Mouse (Mus musculus) kidney, embryonic 16.5 days (tissue): ENCODE results near the gene Palm2. TPM values are rescaled to one million over a fixed set of nuclear protein-coding genes. Genes with fewer than 3 reads are reported as not detected.
"Not testable (repeated sequence)": the region's sequence is repeated elsewhere in the genome, so short reads cannot be mapped to it uniquely, and the experiment has no call there.

Source experiments
- ATAC-seq: fragments of 200-750 bp; cut with Nextera tagmentation; 2 replicates; pipeline ENCODE4 v1.8.0; 2017; ENCODE audit warnings: moderate TSS enrichment; ENCODE audit not compliant: low FRiP score, low TSS enrichment
- H3K27ac ChIP-seq: fragments of 300-500 bp; sonication (generic); 2 replicates; pipeline ENCODE4 v1.5.1; 2014; ENCODE audit warnings: low read length
- H3K27me3 ChIP-seq: fragments of 300-500 bp; sonication (generic); 2 replicates; pipeline ENCODE4 v1.6.1; 2014; ENCODE audit warnings: low read length, control low read depth, mixed read lengths; ENCODE audit not compliant: insufficient read depth
- H3K36me3 ChIP-seq: fragments of 300-500 bp; sonication (generic); 2 replicates; pipeline ENCODE4 v1.6.1; 2014; ENCODE audit warnings: low read length, control low read depth, mixed read lengths; ENCODE audit not compliant: insufficient read depth
- H3K4me1 ChIP-seq: fragments of 300-500 bp; sonication (generic); 2 replicates; pipeline ENCODE4 v1.6.1; 2014; ENCODE audit warnings: low read length, control low read depth, mixed read lengths; ENCODE audit not compliant: insufficient read depth
- H3K4me2 ChIP-seq: fragments of 300-500 bp; sonication (generic); replicated peaks from 2 replicates; pipeline ENCODE4 v1.6.1; 2014; ENCODE audit warnings: low read depth, low read length
- H3K4me3 ChIP-seq: fragments of 300-500 bp; sonication (generic); 2 replicates; pipeline ENCODE4 v1.5.1; 2014; ENCODE audit warnings: mild to moderate bottlenecking, low read length
- H3K9ac ChIP-seq: fragments of 300-500 bp; sonication (generic); replicated peaks from 2 replicates; pipeline ENCODE4 v1.6.1; 2014; ENCODE audit warnings: low read length
- H3K9me3 ChIP-seq: fragments of 300-500 bp; sonication (generic); 2 replicates; pipeline ENCODE4 v1.6.1; 2016; ENCODE audit warnings: low read length, control low read depth
- WGBS: fragments of 180-500 bp; shearing (Covaris S2); extraction: QIAGEN DNeasy Blood & Tissue Kit; methylation state at CpG from one replicate; pipeline ENCODE4 v1.1.7; 2014; 5-methylcytosine and 5-hydroxymethylcytosine counted together
- polyA plus RNA-seq: library from polyadenylated mRNA; unstranded; fragments of >200 nt; fragmentation: Nextera tagmentation; extraction: Ambion mirVana; gene quantifications from 2 replicates; pipeline ENCODE4 v1.2.1, GENCODE M21; 2015

Palm2 gene
- polyA plus RNA-seq, result 1.6 TPM in 2 replicates

- WGBS, result under 1% methylated on average over 67 of the region's 67 CpGs
- peak; percentile 89 for ATAC-seq
- Histone ChIP-seq H3K9ac (peak within 1 kb of the TSS; percentile 58), H3K27ac (no peak within 1 kb of the TSS), H3K36me3 (no peaks in the 10 kb centered on the region), H3K9me3 (no peaks in the 10 kb centered on the region), H3K4me2 (peak within 1 kb of the TSS; percentile 100), H3K4me3 (peak within 1 kb of the TSS; percentile 65), H3K4me1 (peaks cover 12% of the 10 kb centered on the region), H3K27me3 (peaks cover 40% of the 10 kb centered on the region)
Observed at GRCm38 (mm10) chr4:57433941-57434704, at the start of gene Palm2. Palm2 (plus strand) TSS chr4:57434247.

DNA sequence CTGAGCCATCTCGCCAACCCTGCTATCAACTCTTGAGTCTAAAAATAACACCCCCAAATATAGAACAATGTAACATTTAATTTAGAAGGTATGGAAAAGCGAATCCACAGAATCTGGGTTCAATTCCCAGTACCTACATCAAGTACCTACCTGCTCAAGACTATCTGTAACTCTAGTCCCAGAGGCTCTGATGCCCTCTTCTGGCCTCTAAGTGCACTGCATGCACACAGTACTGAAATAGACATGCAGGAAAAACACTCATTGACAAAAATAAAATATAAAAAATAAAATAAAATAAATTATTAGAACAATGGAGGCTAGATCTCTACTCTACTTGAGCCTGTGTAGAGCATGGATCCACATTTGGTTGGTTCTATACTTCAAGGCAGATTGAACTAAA, 49.7 kb upstream of the Palm2 start:
- H3K9me3 ChIP-seq, result no peaks in the 10 kb centered on the region
- no peaks in the 10 kb centered on the region for H3K36me3 ChIP-seq
- no peak overlapping the region for H3K4me2 ChIP-seq
- no peaks in the 10 kb centered on the region for H3K4me1 ChIP-seq
- 83% methylated on average over 2 of the region's 2 CpGs for WGBS
- no peak overlapping the region for H3K9ac ChIP-seq
- H3K4me3 ChIP-seq, result no peak overlapping the region
- H3K27me3 ChIP-seq, result no peaks in the 10 kb centered on the region
- no peak overlapping the region for H3K27ac ChIP-seq
- ATAC-seq, result no peak

- Histone ChIP-seq H3K4me1 (no peaks in the 10 kb centered on the region), H3K9ac (no peak overlapping the region), H3K4me2 (no peak overlapping the region), H3K9me3 (no peaks in the 10 kb centered on the region), H3K27me3 (no peaks in the 10 kb centered on the region), H3K27ac (no peak overlapping the region), H3K36me3 (no peaks in the 10 kb centered on the region), H3K4me3 (no peak overlapping the region)
- no peak for ATAC-seq
- 51% methylated on average over 8 of the region's 8 CpGs for WGBS
Observed at GRCm38 (mm10) chr4:57391103-57391502, 42.9 kb upstream of the Palm2 start.

- Histone ChIP-seq H3K9me3 (no peaks in the 10 kb centered on the region), H3K9ac (no peak overlapping the region), H3K27me3 (no peaks in the 10 kb centered on the region), H3K4me3 (no peak overlapping the region), H3K27ac (no peak overlapping the region), H3K36me3 (no peaks in the 10 kb centered on the region), H3K4me2 (no peak overlapping the region; the same call in 1 of the 2 replicates), H3K4me1 (no peaks in the 10 kb centered on the region)
- ATAC-seq, result no peak
- WGBS, result 39% methylated on average over 9 of the region's 9 CpGs
Observed at GRCm38 (mm10) chr4:57396414-57396813, 37.6 kb upstream of the Palm2 start.

- not testable (repeated sequence) for H3K9me3 ChIP-seq, H3K4me2 ChIP-seq, H3K4me3 ChIP-seq, H3K27me3 ChIP-seq, H3K9ac ChIP-seq, H3K36me3 ChIP-seq, ATAC-seq, H3K4me1 ChIP-seq, H3K27ac ChIP-seq
- 40% methylated on average over 6 of the region's 6 CpGs for WGBS
Observed at GRCm38 (mm10) chr4:57412385-57412784, 21.7 kb upstream of the Palm2 start.

DNA sequence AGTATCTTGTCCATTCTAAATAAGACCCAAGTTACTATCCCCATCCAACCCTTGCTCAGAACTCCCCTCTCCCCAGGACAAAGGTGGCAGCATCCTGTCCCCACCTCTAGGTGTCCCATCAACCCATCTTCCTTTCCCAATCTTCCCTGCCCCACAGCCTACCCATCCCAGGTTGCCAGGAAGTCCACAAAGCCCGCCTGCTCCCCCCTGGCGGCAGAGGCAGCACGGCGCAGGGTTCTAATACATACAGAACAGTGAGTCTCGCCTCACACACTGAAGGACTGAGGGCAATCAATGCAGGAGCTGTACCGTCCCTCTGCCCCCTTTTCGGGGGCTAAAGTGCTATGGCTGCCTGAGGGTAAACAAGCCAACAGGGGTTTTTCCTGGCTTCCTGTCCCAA, 21.0 kb upstream of the Palm2 start:
- no peaks in the 10 kb centered on the region for H3K36me3 ChIP-seq
- 56% methylated on average over 7 of the region's 7 CpGs for WGBS
- H3K4me2 ChIP-seq, result no peak overlapping the region
- no peaks in the 10 kb centered on the region for H3K4me1 ChIP-seq
- H3K27me3 ChIP-seq, result no peaks in the 10 kb centered on the region
- H3K4me3 ChIP-seq, result no peak overlapping the region
- ATAC-seq, result no peak
- no peak overlapping the region for H3K9ac ChIP-seq
- no peaks in the 10 kb centered on the region for H3K9me3 ChIP-seq
- H3K27ac ChIP-seq, result no peak overlapping the region

DNA sequence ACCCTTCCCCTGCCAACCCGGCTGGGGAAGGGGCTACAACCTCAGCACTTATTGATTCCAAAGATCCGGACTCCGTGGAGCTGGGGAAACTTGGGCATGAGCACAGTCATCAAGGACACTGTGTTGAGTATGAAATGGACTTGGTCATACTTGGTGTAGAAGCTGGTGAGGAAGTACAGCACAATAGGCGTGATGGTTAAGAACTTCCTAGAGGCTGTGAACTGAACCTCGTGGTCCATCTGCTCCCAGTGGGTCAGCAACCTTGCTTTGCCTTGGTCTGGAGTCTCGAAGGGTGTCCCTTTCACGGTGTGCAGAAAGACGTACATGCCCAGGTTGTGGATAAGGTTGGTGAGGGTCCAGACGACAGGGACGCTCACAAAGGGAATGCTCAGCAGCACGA, 20.4 kb upstream of the Palm2 start:
- WGBS, result 88% methylated on average over 11 of the region's 11 CpGs
- not testable (repeated sequence) for H3K4me3 ChIP-seq, H3K9ac ChIP-seq

GRCm38 (mm10) chr4:57424011-57424410, 10.0 kb upstream of the Palm2 start:
- Histone ChIP-seq H3K27me3 (no peaks in the 10 kb centered on the region; the same call in 1 of the 2 replicates), H3K27ac (no peak overlapping the region), H3K4me2 (no peak overlapping the region), H3K9ac (no peak overlapping the region), H3K4me1 (no peaks in the 10 kb centered on the region), H3K4me3 (no peak overlapping the region), H3K9me3 (no peaks in the 10 kb centered on the region), H3K36me3 (no peaks in the 10 kb centered on the region)
- ATAC-seq, result no peak
- 85% methylated on average over 7 of the region's 7 CpGs for WGBS

More for the DNA sequence above, 20.4 kb upstream of the Palm2 start:
- ATAC-seq, H3K9me3 ChIP-seq, H3K36me3 ChIP-seq, H3K4me1 ChIP-seq, H3K4me2 ChIP-seq, H3K27ac ChIP-seq, H3K27me3 ChIP-seq: not testable (repeated sequence)

GRCm38 (mm10) chr4:57428317-57428716, 5.7 kb upstream of the Palm2 start:
- Histone ChIP-seq H3K4me1 (no peaks in the 10 kb centered on the region), H3K36me3 (no peaks in the 10 kb centered on the region), H3K4me3 (no peak overlapping the region), H3K9ac (no peak overlapping the region), H3K4me2 (no peak overlapping the region), H3K9me3 (no peaks in the 10 kb centered on the region), H3K27me3 (peaks cover 15% of the 10 kb centered on the region), H3K27ac (no peak overlapping the region)
- WGBS, result 76% methylated on average over 8 of the region's 8 CpGs
- ATAC-seq, result no peak

GRCm38 (mm10) chr4:57434705-57435360, 786 bp downstream of the Palm2 start:
- Histone ChIP-seq H3K27me3 (peaks cover 40% of the 10 kb centered on the region), H3K27ac (no peak overlapping the region), H3K4me1 (peaks cover 12% of the 10 kb centered on the region), H3K4me3 (peak overlapping the region; percentile 65), H3K9ac (0 out of 2 replicates have a peak overlapping the region, but pooled peaks have one; percentile 58), H3K4me2 (peak overlapping the region; percentile 100), H3K9me3 (no peaks in the 10 kb centered on the region), H3K36me3 (no peaks in the 10 kb centered on the region)
- ATAC-seq, result no peak
- WGBS, result 19% methylated on average over 19 of the region's 19 CpGs
